Mouse (Mus musculus) 416B (cell line): ENCODE data around the gene Cpsf6.

Source experiments
- DNase-seq: peaks from one replicate; pipeline ENCODE4 v3.0.0; 2011; ENCODE audit warnings: low read depth

The Cpsf6 gene

DNA sequence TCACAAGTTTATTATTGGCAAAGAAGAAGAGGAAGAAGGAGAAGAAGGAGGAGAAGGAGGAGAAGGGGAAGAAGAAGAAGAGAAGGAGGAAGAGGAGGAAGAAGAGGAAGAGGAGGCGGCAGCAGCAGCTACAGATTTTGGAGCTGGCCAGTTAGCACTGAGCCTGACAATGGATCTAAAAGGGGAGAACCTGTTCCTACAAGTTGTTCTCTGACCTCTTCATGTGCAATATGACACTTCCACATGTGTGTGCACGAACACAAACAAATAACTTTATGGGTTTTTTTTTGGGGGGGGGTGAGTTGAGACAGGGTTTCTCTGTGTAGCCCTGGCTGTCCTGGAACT, 5.2 kb upstream of the Cpsf6 start:
- no peak for DNase-seq

DNA sequence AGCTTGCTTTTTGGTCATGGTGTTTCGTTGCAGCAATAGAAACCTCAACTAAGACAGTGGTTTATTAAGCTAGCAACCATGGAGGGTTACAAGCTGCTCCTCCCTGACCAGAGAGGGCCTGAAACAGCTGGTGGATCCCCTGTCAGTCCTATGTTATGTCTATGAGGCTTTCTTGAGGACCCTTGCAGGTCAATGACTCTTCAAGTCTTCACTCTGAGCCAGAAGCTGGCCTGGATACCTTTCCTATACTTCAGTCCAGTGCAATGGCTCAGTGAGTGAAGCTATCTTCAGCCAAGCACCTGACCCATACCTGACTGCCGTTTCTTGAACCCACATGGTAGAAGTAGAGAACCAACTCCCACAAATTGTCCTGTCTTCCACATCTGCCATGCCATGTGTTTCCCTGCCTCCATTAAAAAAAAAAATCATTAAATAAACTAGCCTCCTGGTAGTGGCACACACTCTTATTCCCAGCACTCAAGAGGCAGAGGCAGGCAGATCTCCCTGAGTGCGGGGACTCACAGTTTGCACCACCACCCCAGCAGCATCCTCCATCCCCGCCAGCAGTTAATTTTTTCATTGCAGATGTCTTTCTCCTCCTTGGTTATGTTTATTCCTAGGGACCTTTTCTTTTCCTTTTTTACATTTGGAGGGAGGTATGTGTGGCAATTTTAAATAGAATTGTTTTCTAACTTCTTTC, 4.7 kb upstream of the Cpsf6 start:
- DNase-seq: no peak

DNA sequence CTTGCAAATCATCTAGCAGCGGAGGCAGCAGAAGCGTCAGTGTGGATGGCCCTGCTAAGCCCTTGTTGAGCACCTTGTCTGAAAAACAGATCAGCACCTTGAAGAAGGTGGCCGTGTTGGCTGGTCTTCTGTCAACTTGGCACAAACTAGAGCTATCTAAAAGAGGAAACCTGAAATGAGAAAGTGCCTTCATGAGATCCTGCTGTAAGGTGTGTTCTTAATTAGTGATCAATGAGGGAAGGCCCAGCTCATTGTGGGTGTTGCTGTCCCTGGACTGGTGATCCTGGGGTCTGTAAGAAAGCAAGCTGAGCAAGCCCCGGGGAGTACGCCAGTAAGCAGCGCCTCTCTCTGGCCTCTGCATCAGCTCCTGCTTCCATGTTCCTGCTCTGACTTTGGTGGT, 4.1 kb upstream of the Cpsf6 start:
- DNase-seq: no peak

DNA sequence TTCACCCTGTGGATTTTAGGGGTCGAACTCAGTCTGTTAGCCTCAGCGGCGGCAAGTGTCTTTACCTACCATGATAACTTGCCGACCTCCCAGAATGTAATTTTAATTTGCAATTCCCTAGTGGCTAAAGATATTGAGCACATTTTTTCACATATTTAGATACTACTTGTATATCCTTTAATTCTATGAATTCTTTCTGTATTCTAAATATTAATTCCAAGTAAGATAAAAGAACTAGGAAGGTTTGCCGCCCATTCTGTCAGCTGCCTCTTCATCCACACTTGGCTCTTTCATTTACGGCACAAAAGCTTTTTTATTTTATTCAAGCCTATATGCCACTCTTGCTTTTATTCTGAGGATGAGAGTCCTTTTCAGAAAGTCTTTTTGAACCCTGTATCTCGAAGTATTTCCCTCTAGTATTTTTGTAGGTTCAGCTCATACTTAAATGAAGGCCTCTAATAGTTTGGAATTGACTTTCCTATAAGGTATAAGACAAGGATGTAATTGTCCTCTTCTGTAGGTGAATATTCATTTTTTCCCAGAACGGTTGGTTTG, 3.3 kb upstream of the Cpsf6 start:
- DNase-seq: no peak

DNA sequence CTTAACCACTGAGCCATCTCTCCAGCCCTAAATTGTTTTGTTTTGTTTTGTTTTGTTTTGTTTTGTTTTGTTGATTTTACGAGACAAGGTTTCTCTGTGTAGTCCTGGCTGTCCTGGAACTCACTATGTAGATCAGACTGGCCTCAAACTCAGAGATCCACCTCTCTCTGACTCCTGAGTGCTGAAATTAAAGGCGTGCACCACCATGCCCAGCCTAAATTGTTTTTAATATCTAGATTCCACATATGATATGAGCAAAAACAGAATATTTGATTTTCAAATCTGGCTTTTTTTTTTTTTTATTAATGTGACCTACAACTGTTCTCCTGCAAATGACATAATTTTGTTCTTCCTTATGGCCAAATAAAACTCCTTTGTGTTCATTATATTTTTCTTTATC, 2.3 kb upstream of the Cpsf6 start:
- no peak for DNase-seq

DNA sequence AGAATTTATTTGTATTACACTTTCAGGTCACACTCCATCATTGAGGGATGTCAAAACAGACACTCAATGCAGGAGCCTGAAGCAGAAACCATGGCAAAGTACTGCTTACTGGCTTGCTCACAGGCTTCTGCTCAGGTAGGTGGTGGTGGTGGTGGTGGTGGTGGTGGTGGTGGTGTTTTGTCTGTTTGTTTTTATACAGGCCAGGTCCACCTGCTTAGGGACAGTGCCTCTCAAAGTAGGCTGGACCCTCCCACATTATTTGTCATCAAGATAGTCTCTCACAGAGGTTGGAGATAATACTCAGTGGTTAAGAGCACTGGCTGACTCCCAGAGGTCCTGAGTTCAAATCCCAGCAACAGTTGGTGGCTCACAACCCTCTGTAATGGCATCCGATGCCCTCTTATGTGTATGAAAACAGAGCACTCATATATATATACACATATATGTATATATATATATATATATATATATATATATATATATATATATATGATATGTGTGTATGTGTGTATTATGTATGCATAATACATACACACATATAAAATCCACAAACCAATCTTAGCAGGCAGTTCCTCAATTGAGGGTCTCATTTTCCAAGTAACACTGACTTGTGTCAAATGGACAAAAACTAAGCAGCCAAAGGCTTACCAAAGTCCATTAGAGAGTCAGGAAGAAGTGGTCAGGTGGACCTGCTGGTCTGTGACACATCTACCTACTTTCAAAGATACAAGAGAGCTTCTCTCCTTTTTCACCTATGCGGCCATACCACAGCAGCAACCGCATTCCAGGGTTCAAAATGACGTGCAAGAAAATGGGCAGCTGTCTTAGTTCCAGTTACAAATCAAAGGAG, 1.1 kb upstream of the Cpsf6 start:
- DNase-seq: no peak

DNA sequence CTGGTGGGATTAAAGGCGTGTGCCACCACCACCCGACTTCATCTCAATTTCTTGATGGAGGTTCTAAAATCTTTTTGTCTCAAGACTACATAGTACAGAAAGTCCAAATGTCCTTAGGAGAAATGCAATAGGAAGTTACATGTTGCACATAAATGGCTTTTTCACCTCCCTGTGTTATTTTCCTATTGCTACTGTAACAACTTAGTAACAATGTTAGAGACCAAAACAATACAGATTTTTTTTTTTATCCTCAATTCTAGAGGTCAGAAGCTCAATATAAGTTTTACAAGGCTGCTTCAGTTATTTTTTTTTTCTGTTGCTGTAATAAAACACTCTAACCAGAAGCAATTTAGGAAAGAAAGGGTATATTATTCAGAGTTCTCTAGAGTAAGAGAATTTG, 374 bp downstream of the Cpsf6 start:
- no peak for DNase-seq

DNA sequence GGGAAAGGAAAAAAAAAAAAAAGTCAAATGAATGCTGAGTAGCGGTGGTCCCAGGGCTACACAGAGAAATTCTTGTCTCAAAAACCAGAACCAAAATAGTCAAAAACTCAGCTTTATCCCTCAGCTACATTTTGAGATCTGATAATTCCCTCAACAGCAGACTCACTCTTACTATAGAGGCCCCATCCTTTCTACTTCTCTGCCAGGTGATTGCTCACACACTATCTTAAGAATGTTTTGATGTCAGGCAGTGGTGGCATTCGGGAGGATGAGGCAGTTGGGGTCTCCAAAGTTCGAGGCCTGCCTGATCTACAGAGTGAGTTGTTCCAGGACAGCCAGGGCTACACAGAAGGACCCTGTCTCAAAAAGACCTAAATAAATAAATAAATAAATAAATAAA, 1.2 kb downstream of the Cpsf6 start:
- DNase-seq: no peak

DNA sequence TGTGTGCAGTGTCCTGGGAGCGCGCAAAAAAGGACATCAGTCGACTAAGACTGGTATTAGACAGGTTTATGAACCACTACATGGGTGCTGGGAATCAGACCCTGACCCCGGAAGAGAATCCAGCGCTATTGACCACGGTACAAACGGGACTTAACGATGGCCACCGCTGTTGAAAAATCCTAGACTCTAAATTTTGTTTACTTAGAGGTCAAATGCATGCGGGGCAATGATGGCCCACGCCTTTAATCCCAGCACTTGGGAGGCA, 1.6 kb downstream of the Cpsf6 start:
- no peak for DNase-seq

DNA sequence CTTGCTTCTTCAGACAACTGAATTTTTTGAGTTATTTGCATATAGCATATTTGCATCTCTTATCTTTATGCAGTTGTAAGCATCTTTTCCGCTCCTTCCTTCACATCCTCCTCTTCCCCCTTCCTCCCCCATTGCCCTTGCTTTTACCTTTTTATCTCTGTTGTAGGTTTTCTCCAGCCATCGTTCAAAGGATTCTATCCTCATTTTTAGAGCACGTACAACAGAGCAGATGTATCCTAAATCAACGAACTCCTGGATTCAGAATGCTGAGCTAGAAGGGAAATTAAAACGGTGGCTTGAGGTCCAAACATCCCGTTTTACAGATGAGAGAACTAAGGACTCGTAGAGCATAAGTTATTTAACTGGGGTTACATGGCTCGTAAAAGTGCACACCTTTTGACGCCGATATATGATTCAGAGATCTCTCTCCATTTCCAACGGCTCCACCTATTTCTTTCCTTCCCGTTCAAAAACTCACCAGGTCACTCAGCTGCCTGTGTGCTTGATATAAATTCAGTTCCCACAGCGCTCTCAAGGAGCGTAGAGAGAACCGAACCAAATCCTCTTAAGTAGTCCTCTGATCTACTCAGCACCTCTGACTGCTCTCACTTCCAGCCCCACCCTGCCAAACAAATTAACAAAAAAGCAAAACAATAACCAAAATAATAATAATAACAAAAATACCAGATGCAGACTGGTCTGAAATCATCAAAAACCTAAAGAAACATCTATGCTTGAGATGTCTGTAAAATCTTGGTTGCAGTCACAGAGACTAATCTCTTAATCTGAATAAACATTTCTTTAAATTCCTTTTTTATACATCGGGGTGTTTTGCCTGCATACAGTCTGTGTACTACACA, 2.2 kb downstream of the Cpsf6 start:
- DNase-seq: peak; percentile 34

DNA sequence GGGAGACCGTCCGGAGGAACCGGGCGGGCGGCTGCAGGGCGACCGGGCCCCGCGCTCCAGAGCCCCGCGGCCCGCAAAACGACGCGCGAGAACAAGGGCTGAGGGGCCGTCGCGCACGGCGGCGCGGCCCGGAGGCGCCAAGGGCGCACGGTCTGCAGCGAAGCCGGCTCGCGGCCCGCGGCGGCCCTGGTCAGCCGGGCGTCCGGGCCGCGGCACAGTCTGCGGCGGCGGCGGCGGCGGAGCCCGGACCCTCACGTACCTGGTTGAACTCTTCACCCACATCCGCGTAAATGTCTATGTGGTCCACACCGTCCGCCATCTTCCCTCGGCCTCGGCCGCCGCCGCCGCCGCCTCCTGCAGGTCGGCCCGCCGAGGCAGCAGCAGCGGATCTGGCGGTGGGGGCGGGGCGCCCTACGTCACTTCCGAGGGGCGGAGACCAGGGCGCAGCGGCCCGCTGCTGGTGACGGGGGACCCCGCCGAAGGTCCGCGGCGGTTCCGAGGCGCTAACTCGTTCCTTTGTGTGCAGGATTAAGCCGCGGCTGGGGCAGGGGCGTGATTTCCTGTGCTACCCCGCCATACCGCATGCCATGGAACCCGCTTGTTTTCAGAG, 3.1 kb downstream of the Cpsf6 start:
- DNase-seq: peak; percentile 90

DNA sequence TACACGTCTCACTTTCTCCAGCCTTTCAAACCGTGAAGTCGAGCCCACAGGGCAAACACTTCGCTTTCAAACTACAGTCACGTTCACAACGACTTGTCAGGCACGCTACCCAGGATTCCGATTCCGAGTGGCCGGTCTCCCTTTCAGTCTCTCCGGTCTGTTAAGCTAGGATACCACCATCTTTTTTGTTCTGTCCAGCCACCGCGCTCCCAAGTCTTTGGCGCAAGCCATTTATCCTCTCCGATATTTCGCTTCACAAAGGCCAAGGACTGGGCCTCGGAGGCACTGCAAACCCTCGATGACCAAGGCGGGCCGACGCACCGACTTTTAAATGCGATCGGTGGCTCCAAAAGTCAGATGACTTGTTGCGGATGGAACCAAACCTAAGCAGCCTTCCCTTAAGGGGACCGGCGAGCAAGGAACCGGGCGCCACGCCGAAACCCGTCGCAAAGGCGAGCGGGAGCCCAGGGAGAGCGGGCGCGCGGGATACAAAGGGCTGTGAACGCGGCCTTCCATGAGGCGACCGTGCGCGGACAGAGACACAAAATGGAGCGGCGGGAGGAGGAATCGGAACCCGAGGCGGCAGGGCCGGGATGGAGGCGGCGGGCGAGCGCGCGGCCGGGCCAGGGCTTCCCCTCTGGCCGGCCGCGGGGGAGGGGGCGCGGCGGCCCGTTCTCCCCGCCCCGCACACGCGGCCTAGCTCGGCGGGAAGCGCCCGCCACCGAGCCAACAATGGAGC, 3.8 kb downstream of the Cpsf6 start:
- peak; percentile 57 for DNase-seq

DNA sequence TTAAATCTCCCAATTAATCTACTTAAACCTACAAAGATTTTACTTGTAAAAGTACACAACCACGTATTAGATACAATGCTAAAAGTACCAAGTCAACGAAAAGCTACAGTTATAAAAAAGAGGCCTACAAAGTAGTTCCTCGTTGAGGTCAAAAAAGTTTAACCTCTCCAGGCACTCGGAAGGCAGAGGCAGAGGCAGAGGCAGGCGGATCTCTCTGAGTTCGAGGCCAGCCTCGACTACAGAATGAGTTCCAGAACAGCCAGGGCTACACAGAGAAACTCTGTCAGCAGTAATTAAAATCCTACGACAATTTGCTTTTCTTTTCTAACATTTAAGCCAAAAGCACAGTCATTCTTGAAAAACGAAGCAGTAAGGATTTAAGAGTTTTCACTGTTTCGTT, 4.7 kb downstream of the Cpsf6 start:
- peak; percentile 43 for DNase-seq

DNA sequence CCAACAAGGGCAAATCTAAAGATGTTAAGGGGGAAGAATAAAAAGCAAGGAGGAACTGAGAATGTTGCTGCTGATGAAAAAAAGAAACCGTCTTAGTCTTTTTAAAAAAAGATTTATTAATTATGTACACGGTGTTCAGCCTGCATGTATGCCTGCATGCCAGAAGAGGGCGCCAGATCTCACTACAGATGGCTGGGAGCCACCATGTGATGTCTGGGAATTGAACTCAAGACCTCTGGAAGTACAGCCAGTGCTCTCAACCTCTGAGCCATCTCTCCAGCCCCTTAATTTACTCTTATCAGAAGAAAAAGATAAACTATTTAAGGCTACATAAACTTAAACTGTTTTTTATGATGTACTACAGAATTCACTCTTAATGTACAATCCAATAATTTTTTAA, 16.7 kb downstream of the Cpsf6 start:
- DNase-seq: peak; percentile 77

DNA sequence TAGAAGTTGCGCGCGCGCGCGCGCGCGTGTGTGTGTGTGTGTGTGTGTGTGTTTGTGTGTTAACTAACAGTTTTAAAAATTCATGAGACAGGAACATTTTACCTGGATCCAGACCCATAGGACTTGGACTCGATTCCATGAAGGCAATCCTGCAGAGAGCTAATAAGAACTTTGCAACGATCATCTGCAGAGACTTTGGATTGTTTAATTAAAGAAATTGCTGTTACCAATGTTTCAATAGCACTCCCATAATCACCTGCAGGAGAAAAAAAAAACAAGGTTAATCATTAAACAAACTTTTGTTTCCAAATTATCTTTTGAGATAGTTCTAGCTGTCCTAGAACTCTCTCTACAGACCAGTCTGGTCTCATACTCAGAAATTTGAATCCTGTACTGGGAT, 20.9 kb downstream of the Cpsf6 start:
- no peak for DNase-seq

DNA sequence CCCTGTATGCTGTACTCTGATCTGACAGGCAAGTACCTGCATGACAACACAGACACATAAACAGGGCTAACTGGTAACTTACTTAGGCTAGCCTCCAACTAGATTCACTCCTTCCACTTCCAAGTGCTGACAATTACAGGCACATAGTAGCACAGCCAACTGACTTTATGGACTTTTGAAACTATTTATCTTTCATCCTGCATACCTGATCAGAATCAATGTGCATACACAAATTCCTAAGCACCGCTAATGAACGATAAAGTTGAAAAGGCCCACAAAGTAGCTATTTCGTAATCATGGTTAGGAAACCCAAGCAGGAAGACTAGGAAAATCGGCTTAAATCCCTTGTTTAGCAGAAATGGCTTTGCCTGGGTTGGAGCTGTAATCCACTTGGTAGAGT, 36.8 kb downstream of the Cpsf6 start:
- DNase-seq: no peak

DNA sequence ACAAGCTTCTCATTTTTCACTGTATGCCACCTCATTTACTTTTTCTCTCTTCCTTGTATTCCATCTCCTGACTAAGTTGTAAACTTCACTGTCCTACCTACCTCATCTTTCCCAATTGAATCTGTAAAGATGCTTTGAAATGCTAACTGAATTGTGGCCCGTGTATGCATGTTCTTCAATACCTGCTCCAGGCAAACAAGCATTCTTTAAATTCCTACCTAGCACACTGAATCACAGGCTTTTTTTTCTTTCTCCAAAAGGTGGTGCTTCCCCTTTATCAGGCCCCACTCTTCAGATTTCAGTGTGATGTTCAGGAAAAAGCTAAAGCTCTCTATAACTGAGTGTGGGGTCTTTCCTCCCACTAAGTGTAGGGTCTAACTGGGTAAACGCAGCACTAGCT, 37.4 kb downstream of the Cpsf6 start:
- DNase-seq: no peak

DNA sequence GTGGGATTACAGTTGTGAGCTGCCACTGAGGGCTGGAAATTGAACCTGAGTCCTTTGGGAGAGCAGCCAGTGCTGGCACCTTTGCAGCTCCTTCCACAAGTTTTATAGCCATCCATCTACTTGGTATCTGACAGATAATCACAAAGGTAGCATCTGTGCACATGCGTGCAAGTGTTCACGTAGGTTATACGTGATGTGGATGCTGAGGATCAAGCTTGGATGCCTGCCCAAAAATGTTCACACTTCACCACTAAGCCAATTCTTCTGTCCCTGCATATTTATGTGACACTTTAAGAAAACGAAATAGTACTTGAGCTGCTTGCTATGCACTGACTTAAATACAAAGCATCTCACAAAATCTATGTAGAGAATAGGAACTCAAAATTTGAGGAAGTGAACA, 38.8 kb downstream of the Cpsf6 start:
- no peak for DNase-seq

DNA sequence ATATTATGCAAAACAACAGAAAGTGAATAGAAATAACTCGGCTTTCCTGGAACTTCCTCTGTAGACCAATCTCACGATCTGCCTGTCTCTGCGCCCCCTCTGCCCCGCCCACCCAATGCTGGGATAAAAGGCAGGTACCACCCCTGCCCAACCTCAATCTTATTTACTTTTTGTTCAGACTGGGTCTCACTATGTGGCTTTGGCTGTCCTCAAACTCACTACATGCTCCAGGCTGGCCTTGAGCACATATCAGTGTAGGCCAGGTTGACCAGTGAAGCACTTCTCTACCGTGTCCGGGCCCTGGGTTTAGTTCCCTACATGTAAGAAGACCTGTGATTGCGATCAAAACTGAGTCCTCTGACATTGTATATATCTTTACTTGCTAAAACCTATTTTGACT, 40.6 kb downstream of the Cpsf6 start:
- DNase-seq: no peak

DNA sequence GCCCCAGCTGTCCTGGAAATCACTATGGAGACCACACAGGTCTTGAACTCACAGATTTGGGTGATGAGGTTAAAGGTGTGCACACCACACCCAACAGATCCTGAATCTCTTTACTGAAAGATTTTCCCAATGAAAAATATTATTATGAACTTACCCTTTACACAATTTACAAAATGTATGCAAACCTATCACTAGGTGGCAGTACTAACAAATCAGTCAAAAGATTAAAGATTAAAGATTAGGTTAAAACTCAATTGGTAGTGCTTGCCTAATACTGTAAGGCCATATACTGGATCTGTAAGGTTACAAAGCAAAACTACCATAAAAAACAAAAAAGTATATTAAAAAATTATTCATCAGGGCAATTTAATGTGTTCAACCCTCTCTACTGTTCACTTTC, 41.9 kb downstream of the Cpsf6 start:
- DNase-seq: peak; percentile 52

DNA sequence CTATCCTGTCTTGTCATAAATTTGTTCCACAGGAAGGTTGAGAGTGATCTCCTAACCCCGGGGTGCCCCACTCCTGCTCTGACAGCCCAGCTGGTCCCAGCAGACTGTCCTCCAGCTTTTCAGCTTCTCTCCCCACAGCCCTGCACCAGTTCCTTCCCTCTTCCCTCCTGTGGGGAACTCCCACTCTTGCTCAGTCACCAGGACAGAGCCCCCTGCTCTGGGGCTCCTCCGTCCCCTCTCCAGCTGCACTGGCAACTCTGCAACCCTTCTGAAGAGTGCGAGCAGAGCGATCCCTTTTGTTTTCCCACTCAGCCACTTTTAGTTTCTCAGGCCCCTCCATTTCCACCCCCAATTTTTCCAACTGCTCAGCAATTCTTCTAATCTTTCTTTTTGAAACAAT, 44.2 kb downstream of the Cpsf6 start:
- no peak for DNase-seq

DNA sequence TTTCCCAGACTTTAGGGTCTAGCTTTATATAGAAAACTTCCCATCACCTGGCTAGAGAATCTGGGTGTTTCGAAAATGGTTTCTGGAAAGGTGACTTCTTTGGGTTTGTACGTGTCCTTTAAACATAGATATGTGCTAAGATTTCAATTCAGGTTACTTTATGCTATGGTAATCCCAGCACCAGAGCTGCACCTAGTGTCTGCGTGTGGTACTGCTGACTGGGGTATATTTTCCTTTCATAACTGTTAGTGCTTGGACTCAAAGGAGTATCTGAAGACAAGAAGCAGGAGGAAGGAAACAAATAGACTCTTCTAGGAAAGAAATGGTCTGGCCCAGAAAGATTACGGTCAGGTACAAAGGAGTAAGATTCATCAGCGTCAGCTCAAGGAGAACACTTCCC, 49.3 kb downstream of the Cpsf6 start:
- DNase-seq: peak; percentile 66
